Mouse (Mus musculus) neural tube, embryonic 11.5 days (tissue): ENCODE data around the gene Pth2. TPM values are rescaled to one million over a fixed set of nuclear protein-coding genes. Genes with fewer than 3 reads are reported as not detected.

Experiments used
- ATAC-seq: fragments of 200-750 bp; cut with Nextera tagmentation; 2 replicates; pipeline ENCODE4 v1.8.0; 2017; ENCODE audit warnings: moderate number of reproducible peaks, mild to moderate bottlenecking, moderate TSS enrichment, moderate library complexity; ENCODE audit not compliant: insufficient read depth, low FRiP score, low TSS enrichment
- DNase-seq: peaks from one replicate; pipeline ENCODE4 v3.0.0-alpha.2; 2015; ENCODE audit warnings: low spot score
- H3K27ac ChIP-seq: fragments of 300-500 bp; sonication (generic); 2 replicates; pipeline ENCODE4 v1.5.1; 2014; ENCODE audit warnings: low read depth, mild to moderate bottlenecking, low read length
- H3K27me3 ChIP-seq: fragments of 300-500 bp; sonication (generic); 2 replicates; pipeline ENCODE4 v1.6.1; 2014; ENCODE audit warnings: mild to moderate bottlenecking, low read length, mixed read lengths; ENCODE audit not compliant: control insufficient read depth, insufficient read depth
- H3K36me3 ChIP-seq: fragments of 300-500 bp; sonication (generic); 2 replicates; pipeline ENCODE4 v1.6.1; 2014; ENCODE audit warnings: mild to moderate bottlenecking, low read length, moderate library complexity, mixed read lengths; ENCODE audit not compliant: control insufficient read depth, insufficient read depth
- H3K4me1 ChIP-seq: fragments of 300-500 bp; sonication (generic); 2 replicates; pipeline ENCODE4 v1.6.1; 2014; ENCODE audit warnings: low read length, mixed read lengths; ENCODE audit not compliant: control insufficient read depth, insufficient read depth
- H3K4me2 ChIP-seq: fragments of 300-500 bp; sonication (generic); 2 replicates; pipeline ENCODE4 v1.6.1; 2014; ENCODE audit warnings: low read depth, mild to moderate bottlenecking, moderate library complexity
- H3K4me3 ChIP-seq: fragments of 300-500 bp; sonication (generic); 2 replicates; pipeline ENCODE4 v1.5.1; 2014; ENCODE audit warnings: low read depth, low read length
- H3K9ac ChIP-seq: fragments of 300-500 bp; sonication (generic); 2 replicates; pipeline ENCODE4 v1.6.1; 2014; ENCODE audit warnings: mild to moderate bottlenecking, low read length
- H3K9me3 ChIP-seq: fragments of 300-500 bp; sonication (generic); 2 replicates; pipeline ENCODE4 v1.6.1; 2016; ENCODE audit warnings: low read length; ENCODE audit not compliant: control insufficient read depth
- WGBS: fragments of 180-500 bp; shearing (Covaris S2); extraction: QIAGEN DNeasy Blood & Tissue Kit; methylation state at CpG from one replicate; pipeline ENCODE4 v1.1.7; 2014; 5-methylcytosine and 5-hydroxymethylcytosine counted together
- polyA plus RNA-seq: library from polyadenylated mRNA; unstranded; fragments of >200 nt; fragmentation: Nextera tagmentation; extraction: Ambion mirVana; gene quantifications from 2 replicates; pipeline ENCODE4 v1.2.1, GENCODE M21; 2014

Pth2 gene
- polyA plus RNA-seq, 1 experiment from 2014 or later: not detected

GRCm38 (mm10) chr7:45163735-45164490 is 16.9 kb upstream of the Pth2 start, which contains the start of gene Slc17a7:
Gene Slc17a7, plus strand, starts transcription at chr7:45163949.
- Histone ChIP-seq H3K4me2 (peak within 1 kb of the TSS; percentile 55), H3K4me1 (peaks cover 9% of the 10 kb centered on the region), H3K9ac (peak within 1 kb of the TSS; percentile 41), H3K9me3 (no peaks in the 10 kb centered on the region), H3K36me3 (0 out of 2 replicates have a peak, but pooled peaks cover 3% of the 10 kb centered on the region), H3K27me3 (peaks cover 63% of the 10 kb centered on the region), H3K4me3 (peak within 1 kb of the TSS; percentile 34), H3K27ac (no peak within 1 kb of the TSS)
- peak; percentile 49 for DNase-seq
- ATAC-seq: no peak
- WGBS: 2% methylated on average over 38 of the region's 41 CpGs

GRCm38 (mm10) chr7:45164833-45165232 is 16.0 kb upstream of the Pth2 start:
- peaks cover 9% of the 10 kb centered on the region for H3K4me1 ChIP-seq
- WGBS: 67% methylated on average over 5 of the region's 5 CpGs
- H3K27me3 ChIP-seq: peaks cover 72% of the 10 kb centered on the region
- H3K9me3 ChIP-seq: peaks cover 7% of the 10 kb centered on the region
- H3K27ac ChIP-seq: no peak overlapping the region
- no peak overlapping the region for H3K4me3 ChIP-seq
- ATAC-seq (no peak), DNase-seq (no peak)
- no peak overlapping the region for H3K4me2 ChIP-seq
- no peaks in the 10 kb centered on the region for H3K36me3 ChIP-seq
- H3K9ac ChIP-seq: no peak overlapping the region

GRCm38 (mm10) chr7:45165701-45166100 is 15.1 kb upstream of the Pth2 start:
- 41% methylated on average over 11 of the region's 11 CpGs for WGBS
- Histone ChIP-seq H3K27me3 (peaks cover 72% of the 10 kb centered on the region), H3K36me3 (no peaks in the 10 kb centered on the region), H3K27ac (no peak overlapping the region), H3K9me3 (peaks cover 8% of the 10 kb centered on the region), H3K4me1 (peaks cover 9% of the 10 kb centered on the region), H3K4me3 (no peak overlapping the region), H3K9ac (no peak overlapping the region), H3K4me2 (no peak overlapping the region)
- no peak for ATAC-seq
- DNase-seq: no peak

GRCm38 (mm10) chr7:45166950-45167401 is 13.8 kb upstream of the Pth2 start:
- Histone ChIP-seq H3K9me3 (peaks cover 8% of the 10 kb centered on the region), H3K4me3 (no peak overlapping the region), H3K4me2 (no peak overlapping the region), H3K9ac (no peak overlapping the region), H3K36me3 (no peaks in the 10 kb centered on the region; the same call in 1 of the 2 replicates), H3K27me3 (peaks cover 72% of the 10 kb centered on the region), H3K4me1 (peaks cover 9% of the 10 kb centered on the region), H3K27ac (no peak overlapping the region)
- DNase-seq (no peak), ATAC-seq (no peak)
- WGBS: 15% methylated on average over 10 of the region's 10 CpGs

- peak; percentile 60 for DNase-seq
- peaks cover 66% of the 10 kb centered on the region for H3K27me3 ChIP-seq
- WGBS: 3% methylated on average over 19 of the region's 19 CpGs
- H3K9ac ChIP-seq: no peak overlapping the region
- ATAC-seq: no peak
- no peaks in the 10 kb centered on the region; the same call in 1 of the 2 replicates for H3K36me3 ChIP-seq
- H3K27ac ChIP-seq: no peak overlapping the region
- peaks cover 3% of the 10 kb centered on the region for H3K4me1 ChIP-seq
- H3K4me2 ChIP-seq: no peak overlapping the region
- H3K9me3 ChIP-seq: peaks cover 8% of the 10 kb centered on the region
- H3K4me3 ChIP-seq: no peak overlapping the region
These were observed 12.9 kb upstream of the Pth2 start for GRCm38 (mm10) chr7:45167761-45168445.

GRCm38 (mm10) chr7:45168656-45169055 is 12.1 kb upstream of the Pth2 start:
- 3% methylated on average over 24 of the region's 24 CpGs for WGBS
- DNase-seq: no peak
- ATAC-seq: no peak
- Histone ChIP-seq H3K36me3 (no peaks in the 10 kb centered on the region; the same call in 1 of the 2 replicates), H3K27me3 (peaks cover 59% of the 10 kb centered on the region), H3K4me2 (no peak overlapping the region), H3K9me3 (peaks cover 8% of the 10 kb centered on the region), H3K27ac (no peak overlapping the region), H3K9ac (no peak overlapping the region), H3K4me1 (peaks cover 3% of the 10 kb centered on the region), H3K4me3 (no peak overlapping the region)

GRCm38 (mm10) chr7:45169495-45169894 is 11.3 kb upstream of the Pth2 start:
- Histone ChIP-seq H3K9me3 (peaks cover 8% of the 10 kb centered on the region), H3K4me2 (no peak overlapping the region), H3K4me3 (no peak overlapping the region), H3K9ac (no peak overlapping the region), H3K36me3 (no peaks in the 10 kb centered on the region; the same call in 1 of the 2 replicates), H3K27ac (no peak overlapping the region), H3K4me1 (no peaks in the 10 kb centered on the region), H3K27me3 (peaks cover 58% of the 10 kb centered on the region)
- WGBS: 97% methylated on average over 3 of the region's 3 CpGs
- DNase-seq (no peak), ATAC-seq (no peak)

GRCm38 (mm10) chr7:45172974-45173373 is 7.8 kb upstream of the Pth2 start:
- ATAC-seq (no peak), DNase-seq (no peak)
- Histone ChIP-seq H3K4me3 (no peak overlapping the region), H3K27me3 (peaks cover 60% of the 10 kb centered on the region), H3K9me3 (peaks cover 8% of the 10 kb centered on the region), H3K4me2 (no peak overlapping the region), H3K27ac (no peak overlapping the region), H3K36me3 (no peaks in the 10 kb centered on the region; the same call in 1 of the 2 replicates), H3K4me1 (peaks cover 6% of the 10 kb centered on the region), H3K9ac (no peak overlapping the region)
- 64% methylated on average over 7 of the region's 7 CpGs for WGBS
